Mouse (Mus musculus) liver, embryonic 14.5 days (tissue): ENCODE measurements at regions not wholly inside any gene's neighbourhood (a gene's known extent, or its start where the extent isn't known, plus 50 kb on each side); places are given as distances from the start of the nearest gene placed in this dataset.

Experiments
- ATAC-seq: fragments of 200-750 bp; cut with Nextera tagmentation; 2 replicates; pipeline ENCODE4 v1.8.0; 2017; ENCODE audit warnings: moderate number of reproducible peaks, mild to moderate bottlenecking, moderate library complexity; ENCODE audit not compliant: insufficient read depth
- DNase-seq, 3 experiments: peaks; one replicate each; pipeline ENCODE4 v3.0.0-alpha.2; 2012 to 2013; ENCODE audit warnings: low read depth in 3 of 3, low spot score in 3 of 3
- H3K27ac ChIP-seq: fragments of 300-500 bp; sonication (generic); 2 replicates; pipeline ENCODE4 v1.5.1; 2014; ENCODE audit warnings: moderate library complexity, mild to moderate bottlenecking, control low read depth, inconsistent platforms
- H3K27me3 ChIP-seq: fragments of 300-500 bp; sonication (generic); 2 replicates; pipeline ENCODE4 v1.6.1; 2014; ENCODE audit warnings: mild to moderate bottlenecking, low read length, moderate library complexity; ENCODE audit not compliant: control insufficient read depth, insufficient read depth
- H3K36me3 ChIP-seq: fragments of 300-500 bp; sonication (generic); replicated peaks from 2 replicates; pipeline ENCODE4 v1.6.1; 2014; ENCODE audit warnings: low read depth; ENCODE audit not compliant: control insufficient read depth, insufficient read depth
- H3K4me1 ChIP-seq, 2 experiments: fragments of 200-500 bp in 1 of 2; fragments of 300-500 bp in 1 of 2; sonication (generic) in 1 of 2; replicated peaks; 2 replicates each; pipeline ENCODE4 v1.6.1; 2012 to 2014; ENCODE audit warnings: antibody characterized with exemption in 1 of 2, inconsistent platforms in 1 of 2, low read length in 1 of 2; ENCODE audit not compliant: control insufficient read depth in 2 of 2, insufficient read depth in 2 of 2
- H3K4me2 ChIP-seq: fragments of 300-500 bp; sonication (generic); 2 replicates; pipeline ENCODE4 v1.6.1; 2014; ENCODE audit warnings: low read depth, mild to moderate bottlenecking, control low read depth, moderate library complexity
- H3K4me3 ChIP-seq, 2 experiments: fragments of 200-500 bp in 1 of 2; fragments of 300-500 bp in 1 of 2; sonication (generic) in 1 of 2; 2 replicates each; pipeline ENCODE4 v1.5.1; 2012 to 2014; ENCODE audit warnings: low read depth in 2 of 2, low read length in 2 of 2, mild to moderate bottlenecking in 2 of 2, control low read depth in 1 of 2, inconsistent platforms in 1 of 2, moderate library complexity in 1 of 2; ENCODE audit not compliant: insufficient read depth in 1 of 2
- H3K9ac ChIP-seq: fragments of 300-500 bp; sonication (generic); replicated peaks from 2 replicates; pipeline ENCODE4 v1.6.1; 2014; ENCODE audit warnings: mild to moderate bottlenecking, control low read depth, moderate library complexity
- H3K9me3 ChIP-seq: fragments of 300-500 bp; sonication (generic); 2 replicates; pipeline ENCODE4 v1.6.1; 2016; ENCODE audit warnings: low read length, mixed read lengths; ENCODE audit not compliant: control insufficient read depth
- CTCF ChIP-seq: IDR thresholded peaks from 2 replicates; pipeline ENCODE4 v1.5.1; 2016; ENCODE audit warnings: antibody characterized with exemption, low read depth, control low read depth
- EP300 ChIP-seq: IDR thresholded peaks from 2 replicates; pipeline ENCODE4 v1.6.1; 2016; ENCODE audit warnings: antibody characterized with exemption, low read depth
- WGBS: fragments of 180-500 bp; shearing (Covaris S2); extraction: QIAGEN DNeasy Blood & Tissue Kit; methylation state at CpG from one replicate; pipeline ENCODE4 v1.1.7; 2014; ENCODE audit not compliant: insufficient replicate concordance; 5-methylcytosine and 5-hydroxymethylcytosine counted together

- WGBS = 63% methylated on average over 2 of the region's 2 CpGs
- no peak overlapping the region for H3K9ac ChIP-seq
- no peaks in the 10 kb centered on the region for H3K4me1 ChIP-seq
- no peak overlapping the region for H3K27ac ChIP-seq
- no peak overlapping the region for H3K4me3 ChIP-seq
- no peak for DNase-seq
- no peaks in the 10 kb centered on the region for H3K9me3 ChIP-seq
- H3K4me2 ChIP-seq = no peak overlapping the region
- no peaks in the 10 kb centered on the region for H3K27me3 ChIP-seq
- TF ChIP-seq EP300 (no peak), CTCF (no peak)
- no peak for ATAC-seq
- H3K36me3 ChIP-seq = no peaks in the 10 kb centered on the region
Observed at GRCm38 (mm10) chr2:50373626-50374025, 77.0 kb upstream of the Mmadhc start.

GRCm38 (mm10) chr2:50373006-50373405, 76.4 kb upstream of the Mmadhc start:
- TF ChIP-seq CTCF (no peak), EP300 (no peak)
- Histone ChIP-seq H3K27me3 (no peaks in the 10 kb centered on the region), H3K4me1 (no peaks in the 10 kb centered on the region), H3K4me2 (no peak overlapping the region), H3K9me3 (no peaks in the 10 kb centered on the region), H3K9ac (no peak overlapping the region), H3K4me3 (no peak overlapping the region), H3K36me3 (no peaks in the 10 kb centered on the region), H3K27ac (no peak overlapping the region)
- 68% methylated on average over 7 of the region's 7 CpGs for WGBS
- ATAC-seq (no peak), DNase-seq (no peak)

GRCm38 (mm10) chr2:50368831-50369230, 72.2 kb upstream of the Mmadhc start:
- Histone ChIP-seq H3K4me2 (no peak overlapping the region), H3K27ac (no peak overlapping the region), H3K36me3 (no peaks in the 10 kb centered on the region), H3K4me3 (no peak overlapping the region), H3K9ac (no peak overlapping the region), H3K27me3 (no peaks in the 10 kb centered on the region), H3K4me1 (no peaks in the 10 kb centered on the region), H3K9me3 (no peaks in the 10 kb centered on the region)
- DNase-seq = no peak
- 66% methylated on average over 4 of the region's 4 CpGs for WGBS
- no peak for ATAC-seq
- TF ChIP-seq CTCF (no peak), EP300 (no peak)

- DNase-seq (no peak), ATAC-seq (no peak)
- H3K9me3 ChIP-seq = no peaks in the 10 kb centered on the region
- WGBS = 55% methylated on average over 6 of the region's 6 CpGs
- H3K4me1 ChIP-seq = no peaks in the 10 kb centered on the region
- H3K4me2 ChIP-seq = no peak overlapping the region
- H3K4me3 ChIP-seq = no peak overlapping the region
- H3K9ac ChIP-seq = no peak overlapping the region
- no peaks in the 10 kb centered on the region for H3K36me3 ChIP-seq
- no peak overlapping the region for H3K27ac ChIP-seq
- H3K27me3 ChIP-seq = no peaks in the 10 kb centered on the region
- TF ChIP-seq EP300 (no peak), CTCF (no peak)
Observed at GRCm38 (mm10) chr2:50368351-50368750, 71.8 kb upstream of the Mmadhc start.

GRCm38 (mm10) chr2:50365221-50365620, 68.6 kb upstream of the Mmadhc start:
- 65% methylated on average over 6 of the region's 6 CpGs for WGBS
- no peak for ATAC-seq
- Histone ChIP-seq H3K27me3 (no peaks in the 10 kb centered on the region), H3K36me3 (no peaks in the 10 kb centered on the region), H3K4me3 (no peak overlapping the region), H3K4me2 (no peak overlapping the region), H3K4me1 (no peaks in the 10 kb centered on the region), H3K9me3 (no peaks in the 10 kb centered on the region), H3K9ac (no peak overlapping the region), H3K27ac (no peak overlapping the region)
- TF ChIP-seq CTCF = no peak
- TF ChIP-seq EP300 = no peak
- DNase-seq = no peak

- no peaks in the 10 kb centered on the region for H3K36me3 ChIP-seq
- 51% methylated on average over 2 of the region's 2 CpGs for WGBS
- no peak overlapping the region for H3K4me2 ChIP-seq
- no peaks in the 10 kb centered on the region for H3K9me3 ChIP-seq
- no peak overlapping the region for H3K4me3 ChIP-seq
- DNase-seq (no peak), ATAC-seq (no peak)
- no peaks in the 10 kb centered on the region for H3K4me1 ChIP-seq
- TF ChIP-seq CTCF (no peak), EP300 (no peak)
- H3K27ac ChIP-seq = no peak overlapping the region
- no peaks in the 10 kb centered on the region for H3K27me3 ChIP-seq
- no peak overlapping the region for H3K9ac ChIP-seq
Observed at GRCm38 (mm10) chr2:50356089-50356488, 59.5 kb upstream of the Mmadhc start.
